Mouse (Mus musculus) midbrain, postnatal 0 days (tissue): ENCODE data around the gene Mast4. TPM values are rescaled to one million over a fixed set of nuclear protein-coding genes. Genes with fewer than 3 reads are reported as not detected.

Experiments
- ATAC-seq: fragments of 200-750 bp; cut with Nextera tagmentation; 2 replicates; pipeline ENCODE4 v1.8.0; 2017; ENCODE audit warnings: moderate number of reproducible peaks, mild to moderate bottlenecking, moderate TSS enrichment, moderate library complexity; ENCODE audit not compliant: low FRiP score
- DNase-seq: peaks from one replicate; pipeline ENCODE4 v3.0.0-alpha.2; 2015; ENCODE audit warnings: low spot score
- H3K27ac ChIP-seq: fragments of 300-500 bp; sonication (generic); 2 replicates; pipeline ENCODE4 v1.5.1; 2014; ENCODE audit warnings: low read depth, mild to moderate bottlenecking, low read length, mixed read lengths
- H3K27me3 ChIP-seq: fragments of 300-500 bp; sonication (generic); 2 replicates; pipeline ENCODE4 v1.6.1; 2014; ENCODE audit warnings: low read length, control low read depth, mixed read lengths; ENCODE audit not compliant: insufficient read depth
- H3K36me3 ChIP-seq: fragments of 300-500 bp; sonication (generic); 2 replicates; pipeline ENCODE4 v1.6.1; 2014; ENCODE audit warnings: low read length, control low read depth, mixed read lengths; ENCODE audit not compliant: insufficient read depth
- H3K4me1 ChIP-seq: fragments of 300-500 bp; sonication (generic); 2 replicates; pipeline ENCODE4 v1.6.1; 2014; ENCODE audit warnings: mild to moderate bottlenecking, control low read depth, antibody characterized with exemption, low read length, mixed read lengths; ENCODE audit not compliant: insufficient read depth
- H3K4me2 ChIP-seq: fragments of 300-500 bp; sonication (generic); 2 replicates; pipeline ENCODE4 v1.6.1; 2014; ENCODE audit warnings: low read depth, mild to moderate bottlenecking, low read length, mixed read lengths; ENCODE audit not compliant: poor library complexity, severe bottlenecking
- H3K4me3 ChIP-seq: fragments of 300-500 bp; sonication (generic); 2 replicates; pipeline ENCODE4 v1.5.1; 2014; ENCODE audit warnings: low read depth, mild to moderate bottlenecking, low read length, moderate library complexity
- H3K9ac ChIP-seq: fragments of 300-500 bp; sonication (generic); replicated peaks from 2 replicates; pipeline ENCODE4 v1.6.1; 2014; ENCODE audit warnings: mild to moderate bottlenecking, low read length, moderate library complexity, mixed read lengths; ENCODE audit not compliant: poor library complexity, severe bottlenecking
- H3K9me3 ChIP-seq: fragments of 300-500 bp; sonication (generic); 2 replicates; pipeline ENCODE4 v1.6.1; 2016; ENCODE audit warnings: low read length, control low read depth
- CTCF ChIP-seq: IDR thresholded peaks from 2 replicates; pipeline ENCODE4 v1.5.1; 2016; ENCODE audit warnings: antibody characterized with exemption, mild to moderate bottlenecking
- WGBS: fragments of 180-500 bp; shearing (Covaris S2); extraction: QIAGEN DNeasy Blood & Tissue Kit; methylation state at CpG from one replicate; pipeline ENCODE4 v1.1.7; 2014; 5-methylcytosine and 5-hydroxymethylcytosine counted together
- polyA plus RNA-seq: library from polyadenylated mRNA; unstranded; fragments of >200 nt; fragmentation: Nextera tagmentation; extraction: Ambion mirVana; gene quantifications from 2 replicates; pipeline ENCODE4 v1.2.1, GENCODE M21; 2015
- total RNA-seq: library from RNA; depleted of rRNA; stranded (reverse); fragments of >200 nt; gene quantifications from 2 replicates; pipeline ENCODE4 v1.2.3, GENCODE M21; 2014

Mast4 gene
- total and polyA plus RNA-seq, 2 experiments from 2014 or later: 28.7 to 39.8 TPM

- DNase-seq (no peak), ATAC-seq (no peak)
These were observed 547.5 kb downstream of the Mast4 start for GRCm38 (mm10) chr13:102786666-102787230.

DNA sequence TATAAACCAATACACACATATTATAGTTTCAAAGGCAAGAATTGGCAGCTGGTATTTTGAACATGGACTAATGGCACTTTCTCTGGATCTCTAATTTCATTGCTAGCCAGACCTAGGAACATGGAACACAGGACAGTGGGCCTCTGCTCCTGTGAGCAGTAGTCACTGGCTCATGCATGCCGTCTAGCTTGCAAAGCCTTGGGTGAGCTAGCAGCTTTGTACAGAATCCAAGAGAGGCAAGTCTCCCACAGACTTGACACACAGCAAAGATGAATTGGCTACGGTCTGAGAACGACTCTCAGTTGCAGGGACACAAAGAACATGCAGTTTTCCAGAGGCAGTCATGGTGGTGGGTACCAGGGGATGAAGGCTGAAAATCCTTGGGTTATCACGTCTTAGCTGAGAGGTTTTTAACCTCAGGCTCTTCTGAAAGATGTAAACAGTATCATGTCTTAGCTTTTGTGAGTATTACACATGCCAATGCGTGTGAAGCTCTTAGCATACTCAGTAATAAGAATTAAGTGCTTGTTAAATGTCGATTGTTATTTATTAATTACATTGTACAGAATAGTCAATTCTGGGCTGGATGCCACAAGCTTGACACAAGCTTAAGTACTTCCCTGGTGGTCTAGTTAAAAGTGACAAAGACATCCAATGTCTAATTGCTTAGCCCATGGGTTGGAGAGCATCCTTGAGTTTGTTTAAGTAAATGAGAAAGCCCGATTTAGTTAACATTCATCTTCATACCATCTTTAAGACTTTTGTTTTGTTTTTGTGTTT is 550.6 kb downstream of the Mast4 start:
- Histone ChIP-seq H3K9ac (no peak overlapping the region), H3K4me1 (no peaks in the 10 kb centered on the region; the same call in 1 of the 2 replicates), H3K4me2 (no peak overlapping the region), H3K36me3 (peaks cover 7% of the 10 kb centered on the region; the same call in 1 of the 2 replicates), H3K4me3 (no peak overlapping the region), H3K27ac (no peak overlapping the region), H3K9me3 (no peaks in the 10 kb centered on the region), H3K27me3 (no peaks in the 10 kb centered on the region)
- peak; percentile 28 for DNase-seq
- WGBS: 60% methylated on average over 7 of the region's 7 CpGs
- no peak for ATAC-seq
- no peak for TF ChIP-seq CTCF

More at GRCm38 (mm10) chr13:102786666-102787230, 547.5 kb downstream of the Mast4 start:
- H3K4me2 ChIP-seq: no peak overlapping the region
- 85% methylated on average over 10 of the region's 10 CpGs for WGBS
- no peaks in the 10 kb centered on the region for H3K9me3 ChIP-seq
- no peaks in the 10 kb centered on the region for H3K27me3 ChIP-seq
- no peaks in the 10 kb centered on the region; the same call in 1 of the 2 replicates for H3K4me1 ChIP-seq
- H3K36me3 ChIP-seq: peaks cover 4% of the 10 kb centered on the region; the same call in 1 of the 2 replicates
- TF ChIP-seq CTCF: no peak
- no peak overlapping the region for H3K4me3 ChIP-seq
- no peak overlapping the region for H3K9ac ChIP-seq
- no peak overlapping the region for H3K27ac ChIP-seq

DNA sequence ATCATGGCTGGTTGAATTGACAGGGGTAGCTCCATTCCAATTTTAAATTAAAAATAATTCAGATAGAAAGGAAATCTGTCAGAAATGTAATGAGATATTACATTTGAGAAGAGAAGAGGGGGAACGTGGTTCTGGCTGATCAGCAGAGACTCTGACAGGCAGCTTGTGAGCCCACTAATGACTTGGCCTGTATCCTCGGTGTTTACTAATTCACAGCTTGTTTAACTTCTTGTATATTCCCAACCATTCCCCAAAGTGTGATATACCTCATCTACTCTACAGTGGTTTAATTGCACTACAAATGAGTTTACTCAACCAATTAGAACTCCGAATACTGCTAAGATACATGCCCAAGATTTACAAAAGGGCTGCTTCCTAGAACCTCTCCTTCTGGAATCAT is 555.0 kb downstream of the Mast4 start:
- H3K9ac ChIP-seq: no peak overlapping the region
- no peak for TF ChIP-seq CTCF
- no peaks in the 10 kb centered on the region for H3K27me3 ChIP-seq
- no peak for DNase-seq
- ATAC-seq: no peak
- no peak overlapping the region for H3K27ac ChIP-seq
- WGBS: 86% methylated on average over 3 of the region's 3 CpGs
- no peaks in the 10 kb centered on the region for H3K9me3 ChIP-seq
- no peak overlapping the region for H3K4me2 ChIP-seq
- H3K36me3 ChIP-seq: peaks cover 4% of the 10 kb centered on the region; the same call in 1 of the 2 replicates
- no peaks in the 10 kb centered on the region for H3K4me1 ChIP-seq
- no peak overlapping the region for H3K4me3 ChIP-seq

DNA sequence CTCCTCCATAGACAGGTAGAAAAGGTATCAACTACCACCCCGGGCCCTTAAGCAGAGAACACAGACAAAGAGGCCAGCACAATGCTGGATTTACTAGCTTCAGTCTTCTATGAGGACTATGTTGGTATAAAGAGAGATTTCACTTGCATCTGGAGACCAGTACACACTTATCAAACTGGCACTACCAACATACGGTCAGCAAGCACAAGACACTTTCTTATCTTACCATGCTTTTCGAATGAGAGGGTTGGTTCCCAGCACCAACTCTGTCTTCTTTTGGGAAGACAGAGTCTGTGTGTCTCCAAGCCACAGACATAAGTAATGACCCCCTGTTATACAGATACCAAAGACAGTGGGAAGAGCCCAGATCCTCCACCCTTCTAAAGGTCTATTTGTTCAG is 555.4 kb downstream of the Mast4 start:
- DNase-seq: no peak
- no peaks in the 10 kb centered on the region for H3K4me1 ChIP-seq
- no peak overlapping the region for H3K27ac ChIP-seq
- no peaks in the 10 kb centered on the region for H3K27me3 ChIP-seq
- peaks cover 4% of the 10 kb centered on the region; the same call in 1 of the 2 replicates for H3K36me3 ChIP-seq
- H3K4me3 ChIP-seq: no peak overlapping the region
- no peak for ATAC-seq
- H3K9me3 ChIP-seq: no peaks in the 10 kb centered on the region
- no peak for TF ChIP-seq CTCF
- no peak overlapping the region for H3K9ac ChIP-seq
- 95% methylated on average over 3 of the region's 3 CpGs for WGBS
- no peak overlapping the region for H3K4me2 ChIP-seq

GRCm38 (mm10) chr13:102775506-102775905 is 558.8 kb downstream of the Mast4 start:
- no peak for TF ChIP-seq CTCF
- no peak overlapping the region for H3K4me3 ChIP-seq
- no peak overlapping the region for H3K4me2 ChIP-seq
- H3K4me1 ChIP-seq: no peaks in the 10 kb centered on the region
- H3K9ac ChIP-seq: no peak overlapping the region
- ATAC-seq: no peak
- H3K36me3 ChIP-seq: peaks cover 4% of the 10 kb centered on the region; the same call in 1 of the 2 replicates
- WGBS: 84% methylated on average over 6 of the region's 6 CpGs
- no peaks in the 10 kb centered on the region for H3K27me3 ChIP-seq
- H3K9me3 ChIP-seq: no peaks in the 10 kb centered on the region
- no peak for DNase-seq
- no peak overlapping the region for H3K27ac ChIP-seq

- 68% methylated on average over 7 of the region's 7 CpGs for WGBS
- Histone ChIP-seq H3K27ac (no peak overlapping the region), H3K4me3 (no peak overlapping the region), H3K36me3 (peaks cover 4% of the 10 kb centered on the region; the same call in 1 of the 2 replicates), H3K4me1 (no peaks in the 10 kb centered on the region), H3K27me3 (no peaks in the 10 kb centered on the region), H3K4me2 (no peak overlapping the region), H3K9me3 (no peaks in the 10 kb centered on the region), H3K9ac (no peak overlapping the region)
- DNase-seq: peak; percentile 46
- ATAC-seq: no peak
- TF ChIP-seq CTCF: peak; percentile 23; the same call in 1 of the 2 replicates
These were observed 559.5 kb downstream of the Mast4 start for GRCm38 (mm10) chr13:102774786-102775201.
